ENCODE assay signal across 18 mouse cellular contexts in genomic region chr16:75672112-75672511, GRCm38 (mm10).
DNase-seq lines count a peak whose midpoint lies in the region; ATAC-seq lines count a peak whose summit lies in the region.
"Had no signal": no experiment of that assay in that cellular context is flagged by ENCODE, and none has a peak within 500 bp of the region (broad histone marks: within the 10 kb centered on the region; RNA-seq: fewer than 3 reads in every experiment).

No protein-coding gene starts in this region.

- H3K27ac ChIP-seq in heart, embryonic 10.5 days, result no peak overlapping the region
- no peak overlapping the region for H3K27ac ChIP-seq in kidney, embryonic 15.5 days
- H3K27ac ChIP-seq in heart, embryonic 14.5 days (replicated peaks in 1 of 2; ENCODE audit: control insufficient read depth in 1 of 2, insufficient read depth in 1 of 2, low read depth in 2 of 2, low read length in 2 of 2), result peak overlapping the region in 1 of 2 experiments; percentile 57; a peak in 1 of 4 replicates
- H3K27ac ChIP-seq: forebrain, embryonic 10.5 days; hindbrain, embryonic 12.5 days; liver, embryonic 12.5 days had no signal

- WGBS in heart, embryonic 10.5 days, result 44% methylated on average over 1 of the region's 1 CpGs
- 86% methylated on average over 1 of the region's 1 CpGs for WGBS in kidney, embryonic 15.5 days
- 16% methylated on average over 1 of the region's 1 CpGs for WGBS in heart, embryonic 14.5 days

- no peaks in the 10 kb centered on the region for H3K27me3 ChIP-seq in heart, embryonic 10.5 days (ENCODE audit: insufficient read depth, poor library complexity, severe bottlenecking)
- H3K27me3 ChIP-seq in kidney, embryonic 15.5 days, result no peaks in the 10 kb centered on the region
- no peaks in the 10 kb centered on the region for H3K27me3 ChIP-seq in heart, embryonic 14.5 days (ENCODE audit: control insufficient read depth, insufficient read depth, low read length)
- H3K27me3 ChIP-seq: hindbrain, embryonic 12.5 days; liver, embryonic 12.5 days; megakaryocyte, embryonic 14.5 days had no signal

- no peaks in the 10 kb centered on the region for H3K4me1 ChIP-seq in heart, embryonic 10.5 days
- no peaks in the 10 kb centered on the region for H3K4me1 ChIP-seq in kidney, embryonic 15.5 days
- 0 out of 4 replicates have a peak, but pooled peaks cover 0 to 3% of the 10 kb centered on the region in 2 experiments for H3K4me1 ChIP-seq in heart, embryonic 14.5 days (ENCODE audit: control insufficient read depth in 2 of 2, insufficient read depth in 2 of 2, low read length in 2 of 2)
- H3K4me1 ChIP-seq: forebrain, embryonic 10.5 days; hindbrain, embryonic 12.5 days; liver, embryonic 12.5 days; megakaryocyte, embryonic 14.5 days had no signal

- H3K36me3 ChIP-seq in heart, embryonic 10.5 days, result no peaks in the 10 kb centered on the region
- no peaks in the 10 kb centered on the region for H3K36me3 ChIP-seq in kidney, embryonic 15.5 days
- H3K36me3 ChIP-seq in heart, embryonic 14.5 days (ENCODE audit: control insufficient read depth, insufficient read depth, low read length), result no peaks in the 10 kb centered on the region
- H3K36me3 ChIP-seq: forebrain, embryonic 10.5 days; hindbrain, embryonic 12.5 days; liver, embryonic 12.5 days had no signal

- ATAC-seq in kidney, embryonic 15.5 days (replicated peaks; ENCODE audit: low FRiP score), result no peak
- peak; percentile 59; the same call in 1 of the 2 replicates for ATAC-seq in heart, embryonic 14.5 days (ENCODE audit: insufficient number of reproducible peaks, insufficient read depth, low FRiP score, low read depth)
- no peak for ATAC-seq in megakaryocyte-erythroid progenitor cell, adult 5-6 weeks (replicated peaks; ENCODE audit: low FRiP score, low TSS enrichment, poor library complexity, severe bottlenecking)
- ATAC-seq: liver, embryonic 12.5 days; midbrain, embryonic 16.5 days had no signal

- no peaks in the 10 kb centered on the region for H3K9me3 ChIP-seq in heart, embryonic 10.5 days
- no peaks in the 10 kb centered on the region for H3K9me3 ChIP-seq in kidney, embryonic 15.5 days (replicated peaks)
- no peaks in the 10 kb centered on the region for H3K9me3 ChIP-seq in heart, embryonic 14.5 days (ENCODE audit: control insufficient read depth, low read length)
- H3K9me3 ChIP-seq: forebrain, embryonic 10.5 days; hindbrain, embryonic 12.5 days; liver, embryonic 12.5 days; megakaryocyte, embryonic 14.5 days had no signal

- no peak overlapping the region for H3K4me2 ChIP-seq in kidney, embryonic 15.5 days
- H3K4me2 ChIP-seq in heart, embryonic 14.5 days (ENCODE audit: low read length), result no peak overlapping the region
- H3K4me2 ChIP-seq: hindbrain, embryonic 12.5 days; liver, embryonic 12.5 days had no signal

- DNase-seq in heart, adult 18-20 months, result peak; percentile 7 to 22
- DNase-seq in heart, embryonic 10.5 days (ENCODE audit: low spot score), result no peak
- peak; percentile 5 for DNase-seq in kidney, postnatal 10 days
- DNase-seq in kidney, postnatal 36 days, result peak; percentile 40 to 57
- DNase-seq in ovary, adult 18-20 months (ENCODE audit: low spot score), result no peak
- DNase-seq: adrenal gland, adult 2 months; cerebellum, adult 8-10 months; lung, adult 2 months; retina, postnatal 1 day; thymus, adult 2 months had no signal

- H3K9ac ChIP-seq in kidney, embryonic 15.5 days, result no peak overlapping the region
- no peak overlapping the region for H3K9ac ChIP-seq in heart, embryonic 14.5 days (ENCODE audit: low read length)
- H3K9ac ChIP-seq: hindbrain, embryonic 12.5 days; liver, embryonic 12.5 days had no signal

- H3K4me3 ChIP-seq in heart, embryonic 10.5 days, result no peak overlapping the region
- no peak overlapping the region for H3K4me3 ChIP-seq in kidney, embryonic 15.5 days (replicated peaks)
- no peak overlapping the region for H3K4me3 ChIP-seq in heart, embryonic 14.5 days (ENCODE audit: control insufficient read depth in 1 of 2, insufficient read depth in 1 of 2, low read depth in 1 of 2, low read length in 2 of 2)
- H3K4me3 ChIP-seq: forebrain, embryonic 10.5 days; hindbrain, embryonic 12.5 days; liver, embryonic 12.5 days; megakaryocyte, embryonic 14.5 days had no signal

Comparison
In these comparisons a context has a peak if more than half of its experiments do, and no peak if none do; other contexts are left out.
1. DNase-seq: peak in heart, adult 18-20 months (2 of 2), kidney, postnatal 10 days (single experiment) and kidney, postnatal 36 days (2 of 2); none in heart, embryonic 10.5 days (single experiment) and ovary, adult 18-20 months (single experiment).